Mouse (Mus musculus): ENCODE data around the gene Cmtm2a.

Gene Cmtm2a

DNA sequence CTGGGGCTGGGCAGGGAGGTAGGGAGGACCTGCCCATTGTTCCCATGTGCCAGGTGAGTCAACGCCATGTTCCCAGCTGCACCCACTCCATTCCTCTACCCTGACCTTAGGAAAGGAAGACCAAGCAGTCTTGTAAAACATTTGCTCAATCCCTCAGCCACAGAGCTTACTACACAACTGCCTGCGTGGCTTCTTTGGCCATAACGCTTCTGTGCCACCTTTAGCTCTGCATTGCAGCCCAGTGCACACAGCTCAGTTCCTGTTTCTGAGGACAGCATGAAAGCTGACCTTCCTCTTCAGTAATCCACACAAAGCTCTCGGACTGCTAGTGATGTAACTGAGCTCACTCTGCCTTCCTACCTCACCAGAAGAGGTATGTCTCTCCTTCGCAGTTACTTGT lies 60.1 kb downstream of the Cmtm2a start:
- in situ Hi-C loops (cut with MboI; ENCODE audit: unreplicated experiment in 2 of 2): no loop called here

DNA sequence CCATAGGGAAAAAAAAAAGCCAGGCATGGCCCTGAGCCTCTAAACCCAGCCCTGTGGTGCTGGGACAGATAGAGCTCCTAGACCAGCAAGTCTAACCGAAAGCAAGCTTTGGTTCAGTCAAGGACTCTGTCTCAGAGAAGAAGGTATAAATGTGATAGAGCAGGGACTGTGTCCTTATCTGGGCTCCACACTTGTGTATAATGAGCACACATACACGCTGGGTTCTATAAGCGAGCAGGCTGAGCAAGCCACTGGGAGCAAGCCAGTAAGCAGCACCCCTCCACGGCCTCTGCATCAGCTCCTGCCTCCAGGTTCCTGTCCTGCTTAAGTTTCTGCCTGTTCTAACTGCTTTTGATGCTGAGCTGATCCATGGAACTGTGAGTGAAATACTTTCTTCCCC lies 60.9 kb downstream of the Cmtm2a start:
- in situ Hi-C loops (cut with MboI; ENCODE audit: unreplicated experiment in 2 of 2): no loop called here

Measured in v-Abl transformed pro-B cells (cell line).